Mouse (Mus musculus): ENCODE measurements around the gene Uck2.
A peak's percentile ranks its signal among the peaks of the same experiment; 100 is the strongest.

The Uck2 gene

GRCm38 (mm10) chr1:167253579-167253978, 31.5 kb downstream of the Uck2 start:
- no peak for DNase-seq (ENCODE audit: low spot score)

- DNase-seq (ENCODE audit: low spot score), result no peak
Measured at GRCm38 (mm10) chr1:167249881-167250280, 35.2 kb downstream of the Uck2 start.

GRCm38 (mm10) chr1:167249252-167249651, 35.9 kb downstream of the Uck2 start:
- DNase-seq (ENCODE audit: low spot score), result no peak

- DNase-seq (ENCODE audit: low spot score), result no peak
Measured at GRCm38 (mm10) chr1:167247886-167248285, 37.2 kb downstream of the Uck2 start.

- DNase-seq (ENCODE audit: low spot score), result peak; percentile 52
Measured at GRCm38 (mm10) chr1:167246976-167247375, 38.1 kb downstream of the Uck2 start.

- no peak for DNase-seq (ENCODE audit: low spot score)
Measured at GRCm38 (mm10) chr1:167246275-167246674, 38.8 kb downstream of the Uck2 start.

GRCm38 (mm10) chr1:167245180-167245641, 39.9 kb downstream of the Uck2 start:
- DNase-seq (ENCODE audit: low spot score), result no peak

GRCm38 (mm10) chr1:167242191-167242681, 42.9 kb downstream of the Uck2 start:
- no peak for DNase-seq (ENCODE audit: low spot score)

GRCm38 (mm10) chr1:167241487-167241886, 43.6 kb downstream of the Uck2 start:
- no peak for DNase-seq (ENCODE audit: low spot score)

- no peak for DNase-seq (ENCODE audit: low spot score)
Measured at GRCm38 (mm10) chr1:167240361-167240760, 44.8 kb downstream of the Uck2 start.

- DNase-seq (ENCODE audit: low spot score), result no peak
Measured at GRCm38 (mm10) chr1:167239916-167240315, 45.2 kb downstream of the Uck2 start.

GRCm38 (mm10) chr1:167237798-167238197, 47.3 kb downstream of the Uck2 start:
- no peak for DNase-seq (ENCODE audit: low spot score)

GRCm38 (mm10) chr1:167236790-167237189, 48.3 kb downstream of the Uck2 start:
- DNase-seq (ENCODE audit: low spot score), result no peak

- DNase-seq (ENCODE audit: low spot score), result no peak
Measured at GRCm38 (mm10) chr1:167234344-167234743, 50.8 kb downstream of the Uck2 start.

- no peak for DNase-seq (ENCODE audit: low spot score)
Measured at GRCm38 (mm10) chr1:167232918-167233317, 52.2 kb downstream of the Uck2 start.

GRCm38 (mm10) chr1:167231612-167232283, 53.4 kb downstream of the Uck2 start:
- DNase-seq (ENCODE audit: low spot score), result no peak

- DNase-seq (ENCODE audit: low spot score), result no peak
Measured at GRCm38 (mm10) chr1:167230930-167231611, 54.0 kb downstream of the Uck2 start.

GRCm38 (mm10) chr1:167222382-167223010, 62.6 kb downstream of the Uck2 start:
- DNase-seq (ENCODE audit: low spot score), result no peak

GRCm38 (mm10) chr1:167220303-167221174, 64.6 kb downstream of the Uck2 start:
- peak; percentile 77 for DNase-seq (ENCODE audit: low spot score)

GRCm38 (mm10) chr1:167215460-167215859, 69.7 kb downstream of the Uck2 start:
- no peak for DNase-seq (ENCODE audit: low spot score)

GRCm38 (mm10) chr1:167212710-167213109, 72.4 kb downstream of the Uck2 start:
- no peak for DNase-seq (ENCODE audit: low spot score)

Data from c-Kit-positive CD71-positive TER-119-positive erythroid progenitor cells, embryonic 14.5 days (primary cell).